Mouse (Mus musculus) thymus, adult 2 months (tissue): ENCODE measurements around the gene Sh3pxd2a.

Experiments
- CTCF ChIP-seq: fragments of 200-500 bp; IDR thresholded peaks from 2 replicates; pipeline ENCODE4 v1.5.1; 2012; ENCODE audit warnings: mild to moderate bottlenecking, control low read depth, low read length, moderate library complexity, borderline replicate concordance; ENCODE audit not compliant: control insufficient read depth, poor library complexity, insufficient read depth; ENCODE audit errors: extremely low read depth
- POLR2A ChIP-seq: fragments of 200-500 bp; IDR thresholded peaks from 2 replicates; pipeline ENCODE4 v1.6.1; 2012; ENCODE audit warnings: mild to moderate bottlenecking, low read length, control low read depth, moderate library complexity; ENCODE audit not compliant: control insufficient read depth, poor library complexity, insufficient read depth; ENCODE audit errors: extremely low read depth

DNA sequence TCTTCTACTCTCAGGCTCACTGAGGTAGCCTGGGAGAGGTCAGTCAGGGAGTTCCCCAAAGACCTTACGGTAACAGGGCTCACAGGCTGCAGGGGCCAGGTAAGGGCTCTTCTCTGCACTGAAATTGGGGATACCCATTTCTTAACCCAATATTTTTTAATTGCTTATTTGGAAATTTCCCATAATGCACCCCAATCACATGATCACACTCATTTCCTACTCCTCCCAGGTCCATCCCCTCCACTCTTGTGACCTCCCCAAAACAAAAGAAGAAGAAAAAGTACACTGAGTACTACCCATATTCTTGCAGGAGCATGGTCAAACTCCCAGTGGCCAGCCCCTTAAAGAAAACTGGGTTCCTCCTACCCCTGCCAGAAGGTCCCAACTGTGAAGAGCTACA, 135.1 kb downstream of the Sh3pxd2a start:
- TF ChIP-seq POLR2A: no peak
- no peak for TF ChIP-seq CTCF
